Mouse (Mus musculus) stomach, postnatal 0 days (tissue): Measurements from ENCODE around the gene Sprtn. TPM values are rescaled to one million over a fixed set of nuclear protein-coding genes. Genes with fewer than 3 reads are reported as not detected.

Experiments used
- ATAC-seq: fragments of 200-750 bp; cut with Nextera tagmentation; 2 replicates; pipeline ENCODE4 v1.8.0; 2017; ENCODE audit not compliant: low FRiP score, low TSS enrichment
- DNase-seq: peaks from one replicate; pipeline ENCODE4 v3.0.0-alpha.2; 2016; ENCODE audit warnings: low spot score
- H3K27ac ChIP-seq: fragments of 300-500 bp; sonication (generic); replicated peaks from 2 replicates; pipeline ENCODE4 v1.5.1; 2014; ENCODE audit warnings: mild to moderate bottlenecking, control low read depth
- H3K27me3 ChIP-seq: fragments of 300-500 bp; sonication (generic); 2 replicates; pipeline ENCODE4 v1.6.1; 2014; ENCODE audit warnings: low read length; ENCODE audit not compliant: control insufficient read depth, insufficient read depth
- H3K36me3 ChIP-seq: fragments of 300-500 bp; sonication (generic); 2 replicates; pipeline ENCODE4 v1.6.1; 2014; ENCODE audit warnings: low read length, mixed read lengths; ENCODE audit not compliant: control insufficient read depth, insufficient read depth
- H3K4me1 ChIP-seq: fragments of 300-500 bp; sonication (generic); replicated peaks from 2 replicates; pipeline ENCODE4 v1.6.1; 2014; ENCODE audit warnings: antibody characterized with exemption; ENCODE audit not compliant: control insufficient read depth, insufficient read depth
- H3K4me2 ChIP-seq: fragments of 300-500 bp; sonication (generic); replicated peaks from 2 replicates; pipeline ENCODE4 v1.6.1; 2014; ENCODE audit warnings: low read depth, mild to moderate bottlenecking, control low read depth, moderate library complexity
- H3K4me3 ChIP-seq: fragments of 300-500 bp; sonication (generic); 2 replicates; pipeline ENCODE4 v1.5.1; 2014; ENCODE audit warnings: low read depth, low read length, control low read depth
- H3K9ac ChIP-seq: fragments of 300-500 bp; sonication (generic); 2 replicates; pipeline ENCODE4 v1.6.1; 2014; ENCODE audit warnings: mild to moderate bottlenecking, low read length, control low read depth, mixed read lengths
- H3K9me3 ChIP-seq: fragments of 300-500 bp; sonication (generic); 2 replicates; pipeline ENCODE4 v1.6.1; 2016; ENCODE audit warnings: low read length; ENCODE audit not compliant: control insufficient read depth
- CTCF ChIP-seq: IDR thresholded peaks from 2 replicates; pipeline ENCODE4 v1.5.1; 2016; ENCODE audit warnings: antibody characterized with exemption, low read depth, mild to moderate bottlenecking, moderate library complexity
- EP300 ChIP-seq: optimal IDR thresholded peaks from 2 replicates; pipeline ENCODE3; 2016; ENCODE audit warnings: antibody characterized with exemption
- WGBS: fragments of 180-500 bp; shearing (Covaris S2); extraction: QIAGEN DNeasy Blood & Tissue Kit; methylation state at CpG from one replicate; pipeline ENCODE4 v1.1.7; 2014; 5-methylcytosine and 5-hydroxymethylcytosine counted together
- polyA plus RNA-seq: library from polyadenylated mRNA; unstranded; fragments of >200 nt; fragmentation: Nextera tagmentation; extraction: Ambion mirVana; gene quantifications from 2 replicates; pipeline ENCODE4 v1.2.1, GENCODE M21; 2015

The Sprtn gene
- polyA plus RNA-seq, 1 experiment from 2014 or later, result 5.0 TPM

DNA sequence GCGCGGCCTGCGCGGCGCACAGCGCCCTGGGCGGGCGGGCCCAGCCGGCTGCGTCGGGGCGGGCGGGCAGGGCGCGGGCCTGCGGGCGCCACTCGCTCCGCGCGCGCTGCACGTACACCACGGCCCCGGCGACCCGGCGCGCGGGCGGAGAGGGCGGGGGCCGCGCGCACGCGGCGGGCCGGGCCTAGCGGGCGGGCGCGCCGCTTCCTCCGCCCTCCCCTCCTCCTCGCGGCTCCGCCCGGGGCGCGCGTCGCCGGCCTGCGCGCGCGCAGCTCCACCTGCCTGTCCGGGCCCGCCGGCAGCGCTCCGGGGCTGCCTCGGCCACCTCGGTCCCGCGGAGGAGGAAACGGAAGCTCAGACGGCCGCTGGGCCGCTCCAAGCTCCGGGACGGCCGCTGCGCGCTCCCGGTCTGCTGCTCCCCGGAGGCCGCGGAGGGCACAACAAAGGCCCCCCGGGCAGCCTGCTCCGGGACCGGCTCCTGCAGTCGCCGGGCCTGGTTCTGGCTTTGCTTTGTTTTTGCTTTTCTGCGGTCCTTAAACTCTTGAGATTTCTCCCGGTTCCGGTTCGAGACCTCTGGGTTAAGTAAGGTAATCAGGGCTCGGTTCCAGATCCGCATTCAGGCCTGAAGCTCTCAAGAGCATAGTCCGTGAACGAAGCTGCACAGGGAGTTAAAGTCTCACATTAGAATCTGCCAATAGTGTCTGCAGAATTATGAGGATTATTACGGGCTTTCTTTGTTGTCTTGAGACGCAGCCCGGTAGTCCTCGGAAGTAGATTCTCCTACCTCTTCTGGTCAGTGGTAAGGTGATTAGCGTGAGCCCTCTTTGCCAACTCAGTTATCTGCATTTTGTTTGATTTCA is 51.8 kb downstream of the Sprtn start, which contains the start of gene Egln1:
Gene Egln1 (minus strand): TSS at position 116 of the 860 bp plus-strand sequence.
- Histone ChIP-seq H3K9me3 (no peaks in the 10 kb centered on the region), H3K4me3 (peak within 1 kb of the TSS; percentile 79), H3K27me3 (no peaks in the 10 kb centered on the region), H3K27ac (peak within 1 kb of the TSS; percentile 98), H3K4me2 (peak within 1 kb of the TSS; percentile 94), H3K9ac (peak within 1 kb of the TSS; percentile 89), H3K4me1 (peaks cover 3% of the 10 kb centered on the region; the same call in 1 of the 2 replicates), H3K36me3 (no peaks in the 10 kb centered on the region)
- DNase-seq (peak; percentile 88), ATAC-seq (peak; percentile 90)
- TF ChIP-seq EP300 (no peak), CTCF (no peak)
- WGBS, result under 1% methylated on average over 43 of the region's 98 CpGs

- Histone ChIP-seq H3K4me1 (peaks cover 3% of the 10 kb centered on the region; the same call in 1 of the 2 replicates), H3K27ac (peak overlapping the region; percentile 98), H3K4me3 (peak overlapping the region; percentile 72), H3K9ac (peak overlapping the region; percentile 89), H3K27me3 (no peaks in the 10 kb centered on the region), H3K4me2 (peak overlapping the region; percentile 94), H3K36me3 (no peaks in the 10 kb centered on the region), H3K9me3 (no peaks in the 10 kb centered on the region)
- DNase-seq (peak; percentile 28), ATAC-seq (no peak)
- TF ChIP-seq EP300, result no peak
- TF ChIP-seq CTCF, result no peak
- WGBS, result 14% methylated on average over 10 of the region's 10 CpGs
Measured at GRCm38 (mm10) chr8:124950069-124950456, 52.4 kb downstream of the Sprtn start.

DNA sequence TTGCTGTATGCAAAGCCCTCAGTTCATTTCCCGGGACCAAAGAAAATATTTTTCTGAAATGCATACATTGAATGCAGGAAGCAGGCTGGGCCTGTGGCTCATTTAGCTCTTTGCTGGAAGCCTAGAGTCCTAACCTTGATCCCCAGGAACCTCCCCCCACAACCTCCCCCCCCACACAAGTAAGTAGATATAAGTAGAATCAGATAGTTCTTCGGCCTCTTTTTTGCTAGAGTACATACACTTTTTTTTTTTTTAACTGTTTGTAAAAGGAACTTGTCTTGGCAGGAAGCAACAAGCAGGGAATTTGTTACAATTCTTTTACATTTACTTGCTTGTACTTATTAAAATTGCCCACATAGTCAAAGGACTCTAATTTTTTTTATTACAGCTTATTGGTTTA is 53.2 kb downstream of the Sprtn start:
- 32% methylated on average over 2 of the region's 2 CpGs for WGBS

GRCm38 (mm10) chr8:124953188-124953587 is 55.5 kb downstream of the Sprtn start:
- WGBS, result 75% methylated on average over 7 of the region's 7 CpGs
- no peak for ATAC-seq

More for the DNA sequence above, 53.2 kb downstream of the Sprtn start:
- Histone ChIP-seq H3K4me3 (0 out of 2 replicates have a peak overlapping the region, but pooled peaks have one; percentile 0), H3K4me1 (peaks cover 3% of the 10 kb centered on the region; the same call in 1 of the 2 replicates), H3K4me2 (peak overlapping the region; percentile 94), H3K36me3 (no peaks in the 10 kb centered on the region), H3K9ac (no peak overlapping the region), H3K27me3 (no peaks in the 10 kb centered on the region), H3K9me3 (no peaks in the 10 kb centered on the region), H3K27ac (peak overlapping the region; percentile 98; the same call in 1 of the 2 replicates)
- no peak for DNase-seq
- no peak for TF ChIP-seq CTCF
- no peak for TF ChIP-seq EP300
- ATAC-seq, result no peak

DNA sequence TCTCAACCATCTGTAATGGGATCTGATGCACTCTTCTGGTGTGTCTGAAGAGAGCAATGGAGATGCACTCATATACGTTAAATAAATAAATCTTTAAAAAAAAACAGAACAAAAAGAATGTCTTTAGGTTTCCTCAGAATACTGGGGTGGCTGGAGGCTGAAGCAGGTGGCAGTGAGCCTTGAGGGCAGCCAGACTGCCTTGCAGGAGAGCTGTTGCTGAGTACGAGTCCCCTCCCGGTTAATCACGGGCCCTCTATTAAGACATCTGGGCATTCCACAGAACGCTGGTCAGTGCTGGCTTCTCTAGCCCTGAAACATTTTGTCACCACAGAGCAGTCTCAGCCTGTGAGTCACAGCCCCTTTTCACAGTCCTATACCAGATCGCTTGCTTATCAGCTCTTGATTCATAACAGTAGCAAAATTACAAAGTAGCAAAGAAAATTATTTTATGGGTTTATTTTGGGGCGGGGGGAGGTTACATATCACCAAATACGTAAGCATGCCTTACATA is 56.9 kb downstream of the Sprtn start:
- TF ChIP-seq EP300, result no peak
- TF ChIP-seq CTCF, result no peak
- Histone ChIP-seq H3K4me1 (0 out of 2 replicates have a peak, but pooled peaks cover 3% of the 10 kb centered on the region), H3K4me2 (no peak overlapping the region), H3K9me3 (no peaks in the 10 kb centered on the region), H3K4me3 (no peak overlapping the region), H3K9ac (no peak overlapping the region; the same call in 1 of the 2 replicates), H3K36me3 (no peaks in the 10 kb centered on the region), H3K27me3 (no peaks in the 10 kb centered on the region), H3K27ac (no peak overlapping the region)
- DNase-seq, result no peak
- WGBS, result 65% methylated on average over 8 of the region's 8 CpGs
- no peak for ATAC-seq

More at GRCm38 (mm10) chr8:124953188-124953587, 55.5 kb downstream of the Sprtn start:
- DNase-seq, result no peak
- H3K4me3 ChIP-seq, result no peak overlapping the region
- no peak overlapping the region for H3K9ac ChIP-seq
- no peak overlapping the region for H3K4me2 ChIP-seq
- H3K27me3 ChIP-seq, result no peaks in the 10 kb centered on the region
- no peak overlapping the region for H3K27ac ChIP-seq
- TF ChIP-seq EP300, result no peak
- TF ChIP-seq CTCF, result no peak
- H3K4me1 ChIP-seq, result 0 out of 2 replicates have a peak, but pooled peaks cover 3% of the 10 kb centered on the region
- no peaks in the 10 kb centered on the region for H3K36me3 ChIP-seq
- no peaks in the 10 kb centered on the region for H3K9me3 ChIP-seq

Other genes with a start within 250 kb of the Sprtn start
- gene 2310022B05Rik, start 234.5 kb upstream of the Sprtn start, polyA plus RNA-seq, result 17.9 and 20.0 TPM in 2 replicates
- gene Ttc13, start 175.9 kb upstream of the Sprtn start, polyA plus RNA-seq, result 18.7 and 19.7 TPM in 2 replicates
- gene Arv1, start 175.7 kb upstream of the Sprtn start, polyA plus RNA-seq, result 11.0 and 11.2 TPM in 2 replicates
- gene Fam89a, start 146.1 kb upstream of the Sprtn start, polyA plus RNA-seq, result 12.5 and 13.0 TPM in 2 replicates
- 0.23 and 0.33 TPM in 2 replicates for gene Trim67, start 104.8 kb upstream of the Sprtn start, polyA plus RNA-seq
- gene Gnpat, start 34.9 kb upstream of the Sprtn start, polyA plus RNA-seq, result 41.1 and 41.4 TPM in 2 replicates
- gene 2810004N23Rik, start 34.8 kb upstream of the Sprtn start, polyA plus RNA-seq, result 20.2 and 21.3 TPM in 2 replicates
- gene Exoc8, start 181 bp upstream of the Sprtn start, polyA plus RNA-seq, result 4.9 and 5.9 TPM in 2 replicates
- gene Egln1, start 51.4 kb downstream of the Sprtn start, polyA plus RNA-seq, result 7.1 and 7.5 TPM in 2 replicates
- gene Tsnax, start 115.1 kb downstream of the Sprtn start, polyA plus RNA-seq, result 62.5 and 66.2 TPM in 2 replicates
- 0.39 and 0.53 TPM in 2 replicates for gene Disc1, start 156.3 kb downstream of the Sprtn start, polyA plus RNA-seq